Mouse (Mus musculus) macrophage (primary cell): ENCODE results near the gene Vsig10l. TPM values are rescaled to one million over a fixed set of nuclear protein-coding genes. Genes with fewer than 3 reads are reported as not detected.

Experiments used
- polyA plus RNA-seq: library from polyadenylated mRNA; stranded (reverse); fragments of 250-400 nt; gene quantifications from 3 replicates; pipeline ENCODE4 v1.2.4, GENCODE M21; 2018; ENCODE audit warnings: inconsistent platforms

Vsig10l gene
- polyA plus RNA-seq, 1 experiment from 2014 or later: 3.2 TPM

Other genes with a start within 250 kb of the Vsig10l start
- 14.7 to 18.7 TPM (median 16.7 TPM) in 3 replicates for gene Zfp715, start 149.9 kb upstream of the Vsig10l start, polyA plus RNA-seq
- gene Siglecf, start 111.8 kb upstream of the Vsig10l start, polyA plus RNA-seq: 0.35 to 0.52 TPM (median 0.43 TPM) in 3 replicates
- gene Siglecg, start 54.9 kb upstream of the Vsig10l start, polyA plus RNA-seq: 0.11 TPM in 1 of 3 replicates, not detected in the others
- gene Lim2, start 35.5 kb upstream of the Vsig10l start, polyA plus RNA-seq: not detected in 3 replicates
- 0.26 TPM in 1 of 3 replicates, not detected in the others for gene Nkg7, start 26.1 kb upstream of the Vsig10l start, polyA plus RNA-seq
- not detected in 3 replicates for gene Cldnd2, start 22.4 kb upstream of the Vsig10l start, polyA plus RNA-seq
- gene Etfb, start 19.1 kb upstream of the Vsig10l start, polyA plus RNA-seq: 113 to 175 TPM (median 166 TPM) in 3 replicates
- gene Gm45233, start 19.0 kb upstream of the Vsig10l start, polyA plus RNA-seq: not detected in 3 replicates
- gene Iglon5, start 26.9 kb downstream of the Vsig10l start, polyA plus RNA-seq: not detected in 3 replicates
- not detected in 3 replicates for gene 4931406B18Rik, start 42.8 kb downstream of the Vsig10l start, polyA plus RNA-seq
- 13.2 to 32.1 TPM (median 13.4 TPM) in 3 replicates for gene Cd33, start 81.3 kb downstream of the Vsig10l start, polyA plus RNA-seq
- 1.5 to 2.7 TPM (median 2.5 TPM) in 3 replicates for gene Zfp658, start 99.1 kb downstream of the Vsig10l start, polyA plus RNA-seq
- 1.9 to 2.7 TPM (median 2.5 TPM) in 3 replicates for gene Zfp719, start 116.5 kb downstream of the Vsig10l start, polyA plus RNA-seq
- gene Zfp819, start 144.0 kb downstream of the Vsig10l start, polyA plus RNA-seq: not detected in 3 replicates
- gene Ceacam18, start 171.6 kb downstream of the Vsig10l start, polyA plus RNA-seq: not detected in 3 replicates
- gene Siglece, start 197.0 kb downstream of the Vsig10l start, polyA plus RNA-seq: 0.73 to 2.4 TPM (median 0.83 TPM) in 3 replicates
- gene Ctu1, start 208.9 kb downstream of the Vsig10l start, polyA plus RNA-seq: 2.6 to 6.7 TPM (median 4.7 TPM) in 3 replicates
- not detected in 3 replicates for gene Klk14, start 227.3 kb downstream of the Vsig10l start, polyA plus RNA-seq
- not detected in 3 replicates for gene Klk13, start 249.4 kb downstream of the Vsig10l start, polyA plus RNA-seq